Mouse (Mus musculus) layer of hippocampus, adult 2 months (tissue): ENCODE results near the gene Lonp1. TPM values are rescaled to one million over a fixed set of nuclear protein-coding genes. Genes with fewer than 3 reads are reported as not detected.

Experiments
- DNase-seq, 2 experiments: peaks; one replicate each; pipeline ENCODE4 v3.0.0; 2022; ENCODE audit warnings: low spot score in 2 of 2
- H3K27ac ChIP-seq: fragments of 200-600 bp; 2 replicates; pipeline ENCODE4 v1.8.1; 2022
- H3K4me3 ChIP-seq: fragments of 200-600 bp; 2 replicates; pipeline ENCODE4 v1.8.1; 2022; ENCODE audit warnings: mild to moderate bottlenecking
- CTCF ChIP-seq: fragments of 200-600 bp; conservative IDR thresholded peaks from 2 replicates; pipeline ENCODE4 v1.8.1; 2022; ENCODE audit warnings: antibody characterized with exemption, mild to moderate bottlenecking, moderate library complexity
- long read RNA-seq, 2 experiments: library from polyadenylated mRNA; stranded (forward); transcript quantifications; one replicate each; pipeline ENCODE4 v2.0.0; 2021; ENCODE audit warnings: borderline mapping rate in 2 of 2
- total RNA-seq, 2 experiments: library from RNA; stranded (reverse); gene quantifications; 2 replicates each; pipeline ENCODE4 v1.2.3; 2021

The Lonp1 gene
- 10 to 100 TPM; 56.5 to 60.2 TPM for total RNA-seq
- long read RNA-seq, experiment 1, transcript Lonp1-201 (18 exons, 2,951 nt): major isoform, 55 of 87 reads
- long read RNA-seq, experiment 1, partial matches to known transcripts: 6 of 87 reads
- long read RNA-seq, experiment 1, other reads (novel, unspliced or antisense): 26 of 87 reads
- long read RNA-seq, experiment 2, full-length matches to known transcripts: 110 of 166 reads
- long read RNA-seq, experiment 2, partial matches to known transcripts: 11 of 166 reads
- long read RNA-seq, experiment 2, other reads (novel, unspliced or antisense): 45 of 166 reads

GRCm38 (mm10) chr17:56626754-56627470 lies at the start of gene Lonp1:
Lonp1 (minus strand) TSS chr17:56626887.
- H3K4me3 ChIP-seq: peak within 1 kb of the TSS; percentile 63
- H3K27ac ChIP-seq: peak within 1 kb of the TSS; percentile 84
- TF ChIP-seq CTCF: no peak
- peak; percentile 95 to 96 for DNase-seq

GRCm38 (mm10) chr17:56673647-56674416 lies 47.1 kb upstream of the Lonp1 start:
- no peak for DNase-seq
- no peak for TF ChIP-seq CTCF
- H3K4me3 ChIP-seq: peak overlapping the region; percentile 93
- peak overlapping the region; percentile 96 for H3K27ac ChIP-seq

- peak within 1 kb of the TSS; percentile 96 for H3K27ac ChIP-seq
- H3K4me3 ChIP-seq: peak within 1 kb of the TSS; percentile 93
- peak; percentile 99 for DNase-seq
- TF ChIP-seq CTCF: no peak
These were observed 46.4 kb upstream of the Lonp1 start, which contains the start of gene Ranbp3 for GRCm38 (mm10) chr17:56672941-56673646. Ranbp3 (plus strand) TSS chr17:56673294.

GRCm38 (mm10) chr17:56669766-56670165 lies 43.1 kb upstream of the Lonp1 start:
- no peak for DNase-seq
- H3K27ac ChIP-seq: no peak overlapping the region
- no peak for TF ChIP-seq CTCF
- H3K4me3 ChIP-seq: no peak overlapping the region

GRCm38 (mm10) chr17:56668384-56669144 lies 41.9 kb upstream of the Lonp1 start:
- peak; percentile 81 to 90 for DNase-seq
- H3K4me3 ChIP-seq: peak overlapping the region; percentile 70
- TF ChIP-seq CTCF: peak; percentile 95
- H3K27ac ChIP-seq: peak overlapping the region; percentile 70

GRCm38 (mm10) chr17:56667591-56667990 lies 40.9 kb upstream of the Lonp1 start:
- no peak for TF ChIP-seq CTCF
- Histone ChIP-seq H3K27ac (no peak overlapping the region), H3K4me3 (no peak overlapping the region)
- DNase-seq: no peak

- no peak overlapping the region for H3K27ac ChIP-seq
- TF ChIP-seq CTCF: no peak
- H3K4me3 ChIP-seq: no peak overlapping the region
- DNase-seq: no peak
These were observed 39.7 kb upstream of the Lonp1 start for GRCm38 (mm10) chr17:56666384-56666783.

- Histone ChIP-seq H3K4me3 (no peak overlapping the region), H3K27ac (no peak overlapping the region)
- DNase-seq: no peak
- TF ChIP-seq CTCF: no peak
These were observed 37.6 kb upstream of the Lonp1 start for GRCm38 (mm10) chr17:56664333-56664732.

GRCm38 (mm10) chr17:56663659-56664058 lies 37.0 kb upstream of the Lonp1 start:
- H3K27ac ChIP-seq: no peak overlapping the region
- TF ChIP-seq CTCF: no peak
- DNase-seq: no peak
- H3K4me3 ChIP-seq: no peak overlapping the region

GRCm38 (mm10) chr17:56656171-56656570 lies 29.5 kb upstream of the Lonp1 start:
- no peak overlapping the region for H3K27ac ChIP-seq
- no peak for TF ChIP-seq CTCF
- H3K4me3 ChIP-seq: no peak overlapping the region
- no peak for DNase-seq

GRCm38 (mm10) chr17:56655311-56655710 lies 28.6 kb upstream of the Lonp1 start:
- no peak overlapping the region for H3K27ac ChIP-seq
- DNase-seq: no peak
- no peak for TF ChIP-seq CTCF
- no peak overlapping the region for H3K4me3 ChIP-seq

GRCm38 (mm10) chr17:56654771-56655170 lies 28.1 kb upstream of the Lonp1 start:
- no peak for TF ChIP-seq CTCF
- no peak overlapping the region for H3K27ac ChIP-seq
- no peak overlapping the region for H3K4me3 ChIP-seq
- DNase-seq: no peak
